Mouse (Mus musculus) gastrocnemius, postnatal 25 days (tissue): ENCODE data around the gene Gm20604. TPM values are rescaled to one million over a fixed set of nuclear protein-coding genes. Genes with fewer than 3 reads are reported as not detected.

Experiments used
- DNase-seq: peaks from one replicate; pipeline ENCODE4 v3.0.0; 2022
- total RNA-seq, 2 experiments: library from RNA; stranded (reverse); gene quantifications; 1 replicate in 1 of 2; 2 replicates in 1 of 2; pipeline ENCODE4 v1.2.3; 2021

The Gm20604 gene
- total RNA-seq, 2 experiments from 2014 or later: 2.6 to 3.3 TPM

DNA sequence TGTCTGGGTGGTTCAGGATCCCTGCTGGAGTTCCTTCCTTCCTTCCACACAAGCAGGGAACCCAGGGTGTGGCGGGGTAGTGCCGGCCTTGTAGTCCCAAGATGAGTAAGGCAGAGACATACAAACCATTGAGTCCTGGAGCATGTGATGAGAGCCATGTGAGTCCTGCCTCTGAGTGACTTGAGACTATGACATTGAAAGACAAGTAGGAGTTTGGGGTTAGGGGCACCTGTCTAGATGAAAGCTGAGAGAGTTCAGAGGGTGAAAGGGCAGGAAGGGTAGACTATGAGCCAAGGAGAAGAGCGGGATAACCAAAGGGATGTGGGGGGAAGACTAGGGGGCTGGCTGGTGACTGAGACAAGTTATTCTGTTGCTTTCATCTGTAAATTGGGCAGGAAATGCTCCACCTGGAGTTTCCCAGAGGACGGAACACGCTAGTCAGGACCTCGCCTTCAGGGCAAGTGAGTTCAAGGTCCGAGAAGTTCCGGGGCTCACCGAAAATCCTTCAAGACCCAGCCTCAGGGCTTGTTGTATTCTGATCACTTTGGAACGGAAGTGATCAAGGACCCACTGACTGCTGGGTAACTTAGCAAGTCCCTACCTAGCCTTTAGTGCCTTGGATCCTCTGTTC, 51.5 kb downstream of the Gm20604 start:
- DNase-seq: no peak

DNA sequence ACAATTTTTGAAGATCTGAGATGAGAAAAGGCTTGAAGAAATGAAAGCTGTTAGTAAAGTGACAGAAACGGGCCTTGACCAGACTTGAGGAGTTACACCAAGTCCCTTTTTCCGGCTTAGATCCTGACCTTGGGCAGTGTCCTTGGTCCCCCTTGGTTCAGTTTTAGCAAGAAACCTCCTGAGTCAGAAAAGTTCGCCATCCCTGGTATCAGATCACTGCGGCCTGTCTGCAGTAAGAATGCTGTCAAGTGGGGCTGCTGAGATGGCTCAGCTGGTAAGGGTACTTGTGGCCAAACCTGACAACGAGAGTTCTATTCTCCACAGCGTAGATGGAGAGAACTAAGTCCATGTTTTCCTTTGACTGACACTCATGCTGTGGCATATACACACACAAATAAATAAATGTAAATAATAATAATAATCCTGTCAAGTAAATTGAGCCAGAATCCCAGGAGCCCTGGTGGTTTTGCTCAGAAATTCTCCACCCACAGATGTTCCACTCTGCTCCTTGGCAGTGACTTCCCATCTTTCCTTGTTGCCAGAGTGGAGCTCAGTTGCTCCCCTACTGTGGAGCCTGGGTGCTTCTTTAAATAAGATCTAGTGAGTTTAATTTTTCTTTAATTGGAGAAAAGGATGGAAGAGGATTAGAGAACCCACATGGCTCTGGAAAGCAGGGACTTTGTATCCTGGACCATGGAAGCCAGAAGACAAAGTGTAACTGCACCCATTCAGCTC, 52.4 kb downstream of the Gm20604 start:
- DNase-seq: no peak

DNA sequence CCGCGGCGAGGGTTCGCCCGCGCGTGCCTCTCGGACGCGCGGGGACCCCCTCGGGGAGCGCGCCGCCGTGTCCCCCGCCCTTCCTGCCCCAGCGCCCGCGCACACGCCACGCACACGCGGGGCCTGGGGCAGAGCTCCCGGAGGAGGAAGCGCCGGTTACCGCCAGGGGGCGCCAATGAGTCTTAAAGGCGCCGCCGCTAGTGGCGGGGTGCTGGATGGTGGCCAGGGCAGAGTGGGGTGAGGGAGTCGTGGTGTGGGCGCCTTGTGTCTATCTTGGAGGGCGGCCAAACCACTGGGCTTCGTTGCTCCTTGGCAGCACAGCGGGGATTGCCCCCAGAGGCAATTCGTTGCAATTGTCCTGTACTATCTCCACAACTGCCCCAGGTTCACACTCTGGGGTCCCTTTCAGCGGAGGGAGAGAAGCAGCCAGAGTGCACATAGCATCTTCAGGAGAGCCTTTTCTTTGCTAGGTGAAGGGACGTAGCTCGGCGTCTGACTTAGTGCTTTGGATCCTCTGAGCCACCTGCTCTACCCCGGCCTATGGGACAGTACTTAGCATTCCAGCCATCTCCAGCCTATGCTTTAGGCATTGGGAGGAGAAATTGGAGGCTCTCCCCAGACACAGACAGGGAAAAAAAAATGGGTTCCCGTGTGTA, 53.1 kb downstream of the Gm20604 start:
- DNase-seq: peak; percentile 78

DNA sequence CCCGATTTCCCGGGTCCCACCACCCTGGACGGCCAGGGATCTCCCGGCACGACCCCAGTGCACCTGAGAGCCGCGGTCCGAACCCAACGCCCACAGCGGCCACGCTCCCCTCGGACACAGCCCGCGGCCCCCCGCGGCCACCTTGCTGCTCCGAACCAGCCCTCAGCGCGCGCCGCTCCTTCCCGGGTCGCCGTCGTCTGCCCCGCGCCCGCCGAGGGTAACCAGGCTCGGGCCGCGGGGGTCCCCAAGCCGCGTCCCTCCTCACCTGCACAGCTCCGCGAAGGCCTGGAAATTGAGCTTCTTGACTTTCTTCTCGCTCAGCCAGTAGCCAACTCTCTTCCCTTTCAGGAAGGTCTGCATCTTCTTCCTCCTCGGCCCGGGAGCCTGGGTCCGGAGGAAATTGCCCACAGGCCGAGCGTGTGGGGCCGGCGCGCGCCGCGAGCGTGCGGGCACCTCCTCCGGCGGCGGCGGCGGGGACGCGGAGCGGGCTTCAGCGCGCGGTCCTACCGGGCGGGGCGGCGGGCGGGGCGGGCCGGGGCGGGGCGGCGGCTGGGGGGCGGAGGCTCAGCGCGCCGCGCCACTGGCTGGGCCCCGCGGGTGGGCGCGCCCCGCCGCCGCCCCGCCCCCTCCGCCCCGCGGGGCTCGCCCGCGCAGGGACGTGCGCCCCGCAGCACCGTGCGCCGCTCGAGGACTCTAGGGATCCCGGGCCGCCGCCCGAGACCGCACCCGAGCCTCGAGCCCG, 53.8 kb downstream of the Gm20604 start, which contains the start of gene Itpk1:
TSS of gene Itpk1 (minus strand) at position 474 of the 742 bp plus-strand sequence.
- peak; percentile 47 for DNase-seq

DNA sequence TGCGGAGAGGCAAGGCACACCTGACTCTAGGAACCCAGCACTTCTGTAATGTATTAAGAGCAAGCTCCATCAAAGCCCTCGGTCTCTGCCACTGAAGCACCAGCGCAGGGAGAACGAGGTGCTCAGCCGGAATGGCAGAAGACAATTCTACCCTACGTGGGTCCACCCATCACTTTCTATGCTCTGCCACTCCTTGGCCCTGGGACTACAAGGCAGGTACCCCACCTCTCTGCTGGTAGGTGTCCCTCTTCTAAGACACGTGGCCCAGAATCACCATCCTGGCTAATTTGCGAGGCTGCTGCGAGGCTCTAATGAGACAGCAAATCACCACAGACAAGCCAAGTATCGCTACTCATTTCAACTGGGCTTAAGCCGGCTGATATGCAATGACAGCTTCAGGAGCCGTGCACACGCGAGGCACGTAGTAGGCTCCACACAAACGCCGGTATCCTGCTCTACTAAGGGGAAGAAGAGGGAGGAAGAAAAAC, 54.5 kb downstream of the Gm20604 start:
- no peak for DNase-seq

DNA sequence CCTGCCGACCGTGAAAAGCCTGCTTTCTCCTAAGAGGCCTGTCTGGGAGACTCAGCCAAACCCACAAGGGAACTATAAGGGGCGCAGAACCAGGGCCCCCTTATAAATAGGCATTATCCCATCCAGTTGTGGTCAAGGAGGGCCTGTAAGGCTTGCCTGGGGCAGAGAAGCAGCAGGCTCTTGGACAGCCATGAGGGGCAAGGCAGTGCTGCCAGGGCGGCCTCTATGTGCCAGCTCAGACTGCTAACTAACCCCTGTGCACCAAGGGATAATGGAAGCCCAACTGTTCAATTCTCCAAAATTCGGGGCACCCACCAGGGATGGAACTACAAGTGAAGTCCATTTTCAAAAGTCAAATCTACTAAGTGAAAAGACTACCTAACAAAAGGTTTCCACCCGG, 55.0 kb downstream of the Gm20604 start:
- no peak for DNase-seq

DNA sequence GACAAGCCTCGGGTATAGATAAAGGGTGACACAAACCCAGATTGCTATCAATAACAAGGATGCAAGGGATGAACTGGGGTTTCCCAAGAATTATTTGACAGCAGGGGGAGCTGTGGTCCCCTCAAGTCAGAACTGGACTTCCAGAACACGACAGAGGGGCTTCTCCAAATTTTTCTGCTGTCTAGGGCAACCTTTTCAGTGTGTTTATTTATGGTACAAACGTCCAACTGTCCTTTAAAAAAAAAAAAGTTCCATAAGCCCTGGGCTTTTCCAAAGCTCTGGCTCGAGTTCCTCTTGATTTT, 55.4 kb downstream of the Gm20604 start:
- DNase-seq: no peak

DNA sequence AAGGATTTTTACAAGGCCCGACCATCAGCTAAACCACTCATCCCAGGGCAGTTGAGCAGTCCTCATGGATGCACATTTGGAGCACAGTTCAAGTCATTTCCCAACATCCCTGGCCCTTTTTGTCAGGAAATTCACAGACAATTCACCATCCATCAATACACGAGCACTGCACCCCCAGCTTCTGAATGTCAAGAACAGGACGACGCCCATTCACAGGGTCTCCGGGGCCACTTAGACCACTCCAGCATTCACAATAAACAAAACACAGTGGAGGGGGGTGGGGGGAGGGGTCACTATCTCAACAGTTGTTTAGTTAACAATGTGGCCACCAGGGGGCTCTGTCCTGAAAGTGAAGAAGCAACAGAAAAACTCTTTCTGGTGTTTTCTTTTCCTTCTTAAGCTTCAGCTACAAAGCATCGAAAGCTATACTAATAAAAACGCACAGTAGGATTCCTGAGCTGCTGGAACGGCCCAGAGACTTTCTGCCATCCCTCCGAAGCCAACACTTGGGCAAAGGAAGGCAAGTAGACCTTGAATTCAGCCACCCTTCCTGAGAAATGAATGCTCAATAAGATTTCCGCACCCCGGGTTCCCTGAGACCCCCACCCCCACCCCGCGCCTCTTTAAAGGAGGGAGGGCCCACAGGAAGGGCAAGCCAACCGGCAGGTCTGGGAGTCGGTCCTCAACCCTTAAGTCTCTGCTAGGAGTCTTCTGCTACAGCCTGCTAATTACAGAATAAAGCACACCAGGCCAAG, 55.9 kb downstream of the Gm20604 start:
- DNase-seq: no peak

DNA sequence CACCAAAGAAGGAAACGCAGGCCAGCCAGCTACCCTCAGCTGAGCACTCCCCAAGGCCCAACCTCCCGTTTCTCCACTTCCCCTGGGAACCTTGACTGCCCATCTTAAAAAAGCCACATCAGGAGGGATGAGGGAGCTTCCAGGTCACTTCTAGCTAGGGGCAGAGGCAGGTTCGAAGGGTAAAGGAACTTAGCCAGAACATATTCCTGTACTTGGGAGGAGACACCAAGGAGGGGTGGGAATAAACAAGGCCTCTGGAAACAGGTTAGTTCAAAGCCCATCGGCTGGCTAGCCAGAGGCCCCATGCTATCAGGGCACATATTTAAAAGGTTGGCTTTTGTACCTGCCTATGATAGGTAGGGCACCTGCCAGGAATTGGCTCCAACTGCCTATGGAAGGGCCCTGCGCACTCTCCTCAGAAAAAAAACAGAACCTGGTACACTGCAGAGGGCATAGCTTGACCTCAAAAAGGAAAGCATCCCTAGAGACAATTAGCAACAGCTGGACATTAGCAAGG, 56.7 kb downstream of the Gm20604 start:
- no peak for DNase-seq

DNA sequence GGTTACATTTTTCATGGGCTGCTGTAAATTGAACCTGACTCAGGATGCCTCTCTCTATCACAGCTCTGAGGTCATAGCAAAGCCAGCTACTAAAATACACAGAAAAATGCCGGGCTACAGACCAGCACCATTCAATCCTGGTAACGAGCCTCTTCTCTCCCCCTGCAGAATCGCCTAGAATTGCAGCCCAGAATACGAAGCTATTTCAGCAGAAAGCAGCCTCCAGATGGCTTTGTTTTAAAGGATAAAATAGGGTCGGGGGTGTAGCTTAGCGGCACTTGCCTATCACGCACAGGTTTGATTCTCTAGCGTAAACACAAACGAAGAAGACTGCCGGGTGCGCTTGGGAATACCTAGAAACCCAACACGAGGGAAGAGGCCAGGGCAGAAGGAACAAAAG, 58.0 kb downstream of the Gm20604 start:
- DNase-seq: no peak

DNA sequence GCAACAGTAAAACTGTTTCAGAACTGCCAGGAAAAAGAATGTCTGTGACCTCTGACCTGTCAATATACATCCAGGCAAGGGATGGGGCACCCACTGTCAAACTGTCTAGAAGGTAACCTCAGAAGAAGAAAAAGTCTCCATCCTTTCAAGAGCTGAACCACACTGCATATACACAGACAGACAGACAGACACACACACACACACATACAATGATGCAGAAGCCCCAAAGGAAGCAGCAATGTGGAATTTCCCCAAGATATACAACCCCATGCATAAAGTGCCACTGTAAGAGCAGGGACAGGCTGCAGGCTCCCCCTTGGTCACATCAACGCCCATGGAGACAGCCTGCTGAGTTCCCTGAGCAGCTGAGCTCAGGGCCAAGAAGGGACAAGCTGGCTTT, 59.3 kb downstream of the Gm20604 start:
- no peak for DNase-seq

DNA sequence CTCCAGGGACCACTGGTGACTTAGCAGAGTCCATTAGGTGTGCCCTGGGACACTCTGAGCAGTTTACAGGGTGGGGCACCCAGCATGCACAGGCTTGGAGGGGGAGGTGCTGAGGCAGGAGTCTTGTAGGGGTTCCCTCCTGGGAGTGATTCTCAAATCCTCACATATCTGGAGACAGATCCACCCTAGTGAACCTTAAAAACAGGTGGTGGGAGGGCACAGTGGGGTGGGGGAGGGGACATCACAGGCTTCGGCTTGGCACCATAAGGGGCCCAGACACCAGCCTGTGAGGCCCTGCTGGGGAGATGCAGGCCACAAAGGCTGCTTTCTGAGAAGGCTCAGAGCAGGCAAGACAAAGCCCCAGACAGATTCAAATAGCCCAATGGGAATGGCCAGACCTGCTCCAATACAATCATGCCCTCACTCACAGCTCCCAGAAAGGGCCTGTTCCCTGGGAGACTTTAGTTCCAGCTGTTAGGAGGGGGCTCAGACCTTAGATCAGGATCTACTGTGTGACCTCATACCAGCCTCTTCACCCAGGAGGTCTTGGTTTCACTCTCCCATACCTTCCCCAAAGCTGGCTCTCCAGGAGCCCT, 60.3 kb downstream of the Gm20604 start:
- DNase-seq: no peak

DNA sequence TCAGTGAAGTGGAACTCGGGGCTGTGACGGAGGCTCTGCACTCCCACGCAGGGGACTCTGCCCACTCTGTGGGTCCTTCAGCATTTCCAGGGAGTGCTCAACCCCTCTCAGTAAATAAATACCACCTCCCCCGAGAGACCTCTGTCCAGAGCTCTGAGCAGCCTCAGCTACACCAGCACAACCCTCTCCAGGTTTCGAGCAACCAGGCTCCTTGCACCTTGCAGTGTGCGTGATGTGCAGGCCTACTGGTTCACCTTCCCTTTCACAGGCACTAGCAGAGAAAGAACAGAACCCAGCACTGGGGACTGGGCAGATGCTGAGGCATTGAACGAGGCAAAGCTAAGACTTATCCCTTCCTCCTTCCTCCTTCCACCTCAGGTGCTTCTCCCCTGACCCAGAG, 61.1 kb downstream of the Gm20604 start:
- DNase-seq: no peak

DNA sequence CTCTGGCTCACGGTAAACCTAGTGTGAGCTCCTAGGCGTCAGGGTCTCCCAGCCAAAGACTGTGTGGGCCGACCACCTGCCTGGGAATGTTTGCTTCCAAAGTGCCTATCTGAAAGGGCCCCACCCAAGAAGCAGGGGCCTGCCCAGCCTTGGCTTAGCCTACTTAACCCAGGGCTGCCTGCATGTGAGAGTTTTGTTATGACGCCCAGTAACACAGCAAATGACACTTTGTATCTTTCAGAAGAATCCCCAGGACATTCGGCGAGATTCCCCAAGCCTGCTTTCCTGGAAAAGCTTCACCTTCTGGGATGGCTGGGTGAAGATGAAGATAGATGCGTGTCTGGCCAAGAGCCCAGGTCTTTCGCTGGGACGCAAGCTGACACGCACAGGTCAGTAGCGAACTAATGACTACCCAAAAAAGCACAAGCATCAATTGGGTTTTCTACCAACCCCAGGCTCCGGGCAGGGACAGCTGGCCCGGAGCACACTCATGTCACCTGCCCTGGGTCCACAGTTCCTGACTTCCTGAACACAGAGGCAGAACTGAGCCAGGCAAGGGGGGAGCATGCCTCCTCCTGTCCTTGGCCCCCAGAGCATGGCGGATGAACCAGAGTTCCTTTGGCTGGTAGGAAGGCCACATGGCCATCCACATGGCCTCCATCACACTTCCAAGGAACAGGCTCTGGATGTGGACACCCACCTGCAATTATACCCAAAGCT, 61.7 kb downstream of the Gm20604 start:
- no peak for DNase-seq

DNA sequence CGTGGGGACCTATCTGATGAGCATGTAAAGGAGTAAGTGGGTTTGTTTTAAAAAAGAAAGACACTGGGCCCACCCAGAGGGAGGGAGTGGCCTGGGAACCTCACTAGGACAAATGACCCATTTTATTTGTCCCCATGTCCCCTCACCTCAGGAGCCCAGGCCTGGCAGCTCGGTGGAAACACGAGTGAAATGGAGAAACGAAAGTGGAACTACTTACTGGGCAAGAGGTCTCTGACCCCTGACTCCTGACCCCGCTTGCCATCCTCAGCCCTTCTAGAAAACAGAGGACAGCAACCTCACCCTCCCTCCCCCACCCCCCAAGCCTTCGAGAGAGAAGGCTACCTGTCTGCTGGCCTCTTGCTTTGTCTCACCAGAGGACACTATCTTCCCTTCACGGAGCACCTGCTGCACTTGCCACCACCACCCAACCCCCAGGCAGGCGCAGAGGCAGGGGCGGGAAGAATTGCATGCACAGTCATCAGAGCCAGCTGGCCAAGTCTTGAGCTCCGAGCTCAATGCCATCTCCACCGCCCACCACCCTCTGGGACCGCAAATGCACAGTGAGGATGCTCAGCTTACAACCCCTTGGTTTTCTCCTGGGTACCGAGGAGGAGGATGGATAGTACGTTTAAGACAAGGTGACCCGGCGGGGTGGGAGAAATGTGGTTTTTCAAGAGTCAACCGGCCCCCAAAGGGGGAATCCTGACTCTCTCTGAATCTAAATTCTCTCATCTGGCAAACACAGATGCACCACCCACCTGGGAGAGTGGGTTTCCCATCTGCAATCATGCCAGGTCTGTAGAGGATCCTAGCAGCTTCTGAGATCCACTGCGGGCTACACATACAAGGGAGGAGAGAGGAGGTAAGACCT, 62.9 kb downstream of the Gm20604 start:
- no peak for DNase-seq

DNA sequence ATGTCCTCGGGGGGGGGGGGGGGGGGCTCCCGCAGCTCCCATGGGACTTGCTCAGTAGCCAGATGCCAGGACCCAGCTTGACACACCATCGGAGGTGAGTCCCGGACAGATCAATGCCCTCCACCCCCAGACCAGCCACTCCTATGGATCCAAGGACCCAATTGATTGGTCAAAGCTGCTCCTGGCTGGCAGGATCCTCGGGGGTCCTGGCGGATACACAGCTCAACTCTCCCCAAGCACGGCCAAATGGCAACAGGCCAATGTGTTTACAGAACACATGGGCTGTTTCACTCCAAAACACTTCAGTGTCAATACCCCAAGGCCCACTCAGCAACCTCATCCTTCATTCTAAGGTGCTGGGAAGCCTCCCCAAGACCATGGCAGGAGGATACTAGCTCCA, 66.7 kb downstream of the Gm20604 start:
- no peak for DNase-seq
